Mouse (Mus musculus) liver, postnatal 0 days (tissue): ENCODE data around the gene Ckap5.

Experiments
- CTCF ChIP-seq: sonication (generic); IDR thresholded peaks from 2 replicates; pipeline ENCODE4 v1.5.1; 2016; ENCODE audit warnings: antibody characterized with exemption, low read depth
- EP300 ChIP-seq: IDR thresholded peaks from 2 replicates; pipeline ENCODE4 v1.6.1; 2016; ENCODE audit warnings: antibody characterized with exemption, low read depth, mild to moderate bottlenecking

DNA sequence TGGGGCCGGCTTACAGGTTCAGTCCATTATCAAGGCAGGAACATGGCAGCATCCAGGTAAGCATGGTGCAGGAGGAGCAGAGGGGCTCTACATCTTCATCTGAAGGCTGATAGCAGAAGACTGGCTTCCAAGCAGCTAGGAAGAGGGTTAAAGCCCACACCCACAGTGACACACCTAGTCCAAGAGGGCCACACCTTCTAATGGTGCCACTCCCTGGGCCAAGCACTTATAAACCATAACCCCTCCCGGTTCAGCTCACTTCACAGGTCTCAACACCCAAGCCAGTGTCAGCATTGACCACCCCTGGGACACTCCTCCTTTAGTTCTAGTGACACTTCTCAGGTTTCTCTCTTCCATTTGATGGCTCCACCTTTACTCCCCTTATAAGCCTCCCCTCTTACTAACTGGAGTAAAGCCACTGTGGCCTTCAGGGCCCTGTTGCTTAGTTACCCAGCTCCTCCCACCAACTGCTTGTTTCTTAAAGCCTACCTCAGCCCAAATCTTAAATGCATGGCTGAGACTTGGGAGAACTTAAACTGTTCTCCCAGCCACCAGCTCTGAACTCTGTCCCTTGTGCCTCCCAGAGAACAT, 116.4 kb downstream of the Ckap5 start:
- TF ChIP-seq CTCF = no peak
- no peak for TF ChIP-seq EP300
